Mouse (Mus musculus) limb, embryonic 12.5 days (tissue): ENCODE measurements around the gene Gemin6. TPM values are rescaled to one million over a fixed set of nuclear protein-coding genes. Genes with fewer than 3 reads are reported as not detected.

Experiments
- polyA plus RNA-seq: library from polyadenylated mRNA; unstranded; fragments of >200 nt; fragmentation: Nextera tagmentation; extraction: Ambion mirVana; gene quantifications from 2 replicates; pipeline ENCODE4 v1.2.1, GENCODE M21; 2016

Gemin6 gene
- polyA plus RNA-seq, 1 experiment from 2014 or later, result 36.2 TPM

Other genes starting within 250 kb of the Gemin6 start
- 112 and 114 TPM in 2 replicates for gene Hnrnpll, start 162.1 kb upstream of the Gemin6 start, polyA plus RNA-seq
- gene Galm, start 97.0 kb upstream of the Gemin6 start, polyA plus RNA-seq, result 14.9 and 15.3 TPM in 2 replicates
- gene Srsf7, start 17.1 kb upstream of the Gemin6 start, polyA plus RNA-seq, result 834 and 852 TPM in 2 replicates
- not detected in 2 replicates for gene Ttc39d, start 17.0 kb upstream of the Gemin6 start, polyA plus RNA-seq
- gene Morn2, start 65.8 kb downstream of the Gemin6 start, polyA plus RNA-seq, result 21.8 and 23.7 TPM in 2 replicates
- 27.0 and 28.5 TPM in 2 replicates for gene Dhx57, start 66.0 kb downstream of the Gemin6 start, polyA plus RNA-seq
- gene Arhgef33, start 83.0 kb downstream of the Gemin6 start, polyA plus RNA-seq, result 0.58 and 2.1 TPM in 2 replicates
- gene Gm10190, start 149.1 kb downstream of the Gemin6 start, polyA plus RNA-seq, result 1.0 and 2.9 TPM in 2 replicates